Mouse (Mus musculus) stomach, postnatal 0 days (tissue): ENCODE results near the gene Cyth3. TPM values are rescaled to one million over a fixed set of nuclear protein-coding genes. Genes with fewer than 3 reads are reported as not detected.

Experiments
- ATAC-seq: fragments of 200-750 bp; cut with Nextera tagmentation; 2 replicates; pipeline ENCODE4 v1.8.0; 2017; ENCODE audit not compliant: low FRiP score, low TSS enrichment
- DNase-seq: peaks from one replicate; pipeline ENCODE4 v3.0.0-alpha.2; 2016; ENCODE audit warnings: low spot score
- H3K27ac ChIP-seq: fragments of 300-500 bp; sonication (generic); replicated peaks from 2 replicates; pipeline ENCODE4 v1.5.1; 2014; ENCODE audit warnings: mild to moderate bottlenecking, control low read depth
- H3K27me3 ChIP-seq: fragments of 300-500 bp; sonication (generic); 2 replicates; pipeline ENCODE4 v1.6.1; 2014; ENCODE audit warnings: low read length; ENCODE audit not compliant: control insufficient read depth, insufficient read depth
- H3K36me3 ChIP-seq: fragments of 300-500 bp; sonication (generic); 2 replicates; pipeline ENCODE4 v1.6.1; 2014; ENCODE audit warnings: low read length, mixed read lengths; ENCODE audit not compliant: control insufficient read depth, insufficient read depth
- H3K4me1 ChIP-seq: fragments of 300-500 bp; sonication (generic); replicated peaks from 2 replicates; pipeline ENCODE4 v1.6.1; 2014; ENCODE audit warnings: antibody characterized with exemption; ENCODE audit not compliant: control insufficient read depth, insufficient read depth
- H3K4me2 ChIP-seq: fragments of 300-500 bp; sonication (generic); replicated peaks from 2 replicates; pipeline ENCODE4 v1.6.1; 2014; ENCODE audit warnings: low read depth, mild to moderate bottlenecking, control low read depth, moderate library complexity
- H3K4me3 ChIP-seq: fragments of 300-500 bp; sonication (generic); 2 replicates; pipeline ENCODE4 v1.5.1; 2014; ENCODE audit warnings: low read depth, low read length, control low read depth
- H3K9ac ChIP-seq: fragments of 300-500 bp; sonication (generic); 2 replicates; pipeline ENCODE4 v1.6.1; 2014; ENCODE audit warnings: mild to moderate bottlenecking, low read length, control low read depth, mixed read lengths
- H3K9me3 ChIP-seq: fragments of 300-500 bp; sonication (generic); 2 replicates; pipeline ENCODE4 v1.6.1; 2016; ENCODE audit warnings: low read length; ENCODE audit not compliant: control insufficient read depth
- CTCF ChIP-seq: IDR thresholded peaks from 2 replicates; pipeline ENCODE4 v1.5.1; 2016; ENCODE audit warnings: antibody characterized with exemption, low read depth, mild to moderate bottlenecking, moderate library complexity
- EP300 ChIP-seq: optimal IDR thresholded peaks from 2 replicates; pipeline ENCODE3; 2016; ENCODE audit warnings: antibody characterized with exemption
- WGBS: fragments of 180-500 bp; shearing (Covaris S2); extraction: QIAGEN DNeasy Blood & Tissue Kit; methylation state at CpG from one replicate; pipeline ENCODE4 v1.1.7; 2014; 5-methylcytosine and 5-hydroxymethylcytosine counted together
- polyA plus RNA-seq: library from polyadenylated mRNA; unstranded; fragments of >200 nt; fragmentation: Nextera tagmentation; extraction: Ambion mirVana; gene quantifications from 2 replicates; pipeline ENCODE4 v1.2.1, GENCODE M21; 2015

The Cyth3 gene
- polyA plus RNA-seq, 1 experiment from 2014 or later, result 32.7 TPM

DNA sequence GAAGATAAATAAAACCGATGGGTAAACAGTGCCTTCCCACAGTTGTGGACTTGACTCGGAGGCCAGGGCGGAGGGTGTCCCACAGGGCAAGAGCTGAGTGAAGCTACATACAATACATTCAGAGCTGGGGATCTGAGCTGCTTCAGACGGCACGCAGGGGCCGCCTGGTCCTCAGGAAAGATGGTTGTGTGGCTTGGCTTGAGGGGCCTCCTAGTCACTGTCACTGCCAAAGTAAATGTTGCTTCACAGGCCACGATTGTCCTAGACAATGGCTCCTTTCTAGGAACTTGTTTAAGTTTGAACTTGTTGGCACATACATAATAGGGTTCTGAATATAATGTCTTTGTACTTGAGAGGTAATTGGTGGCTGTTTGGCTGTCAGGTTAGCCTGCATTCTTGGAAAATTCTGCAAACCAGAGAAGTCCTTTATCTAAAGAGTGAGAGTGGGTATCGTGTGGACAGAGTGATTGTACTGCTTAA, 62.7 kb downstream of the Cyth3 start:
- Histone ChIP-seq H3K4me1 (no peaks in the 10 kb centered on the region), H3K4me3 (no peak overlapping the region), H3K36me3 (peaks cover 11% of the 10 kb centered on the region), H3K4me2 (no peak overlapping the region), H3K9ac (no peak overlapping the region), H3K9me3 (no peaks in the 10 kb centered on the region), H3K27ac (no peak overlapping the region), H3K27me3 (no peaks in the 10 kb centered on the region)
- DNase-seq, result no peak
- ATAC-seq, result 0 out of 2 replicates have a peak, but pooled peaks have one; percentile 33
- TF ChIP-seq CTCF (no peak), EP300 (no peak)
- 66% methylated on average over 8 of the region's 8 CpGs for WGBS

DNA sequence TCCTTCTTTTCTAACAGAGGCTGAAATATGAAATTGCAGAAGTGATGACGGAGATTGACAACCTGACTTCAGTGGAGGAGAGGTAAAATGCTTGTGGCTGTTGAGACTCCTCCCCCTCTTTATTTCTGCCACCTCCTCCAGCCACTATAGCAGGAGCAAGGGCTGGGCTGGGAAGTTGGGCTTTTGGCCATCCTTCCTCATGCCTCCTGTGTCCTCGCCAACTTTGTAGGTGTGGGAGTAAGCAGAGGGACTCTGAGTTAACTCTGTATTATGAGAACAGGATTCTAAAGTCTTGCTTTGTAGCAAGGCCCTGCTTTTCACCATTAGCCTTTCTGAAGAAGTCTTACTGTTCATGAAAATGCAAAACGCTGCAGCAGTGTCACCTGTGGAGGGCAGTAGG, 64.2 kb downstream of the Cyth3 start:
- no peak for TF ChIP-seq CTCF
- no peak for TF ChIP-seq EP300
- whole genome bisulfite sequencing, result 86% methylated on average over 3 of the region's 3 CpGs
- no peak for DNase-seq

DNA sequence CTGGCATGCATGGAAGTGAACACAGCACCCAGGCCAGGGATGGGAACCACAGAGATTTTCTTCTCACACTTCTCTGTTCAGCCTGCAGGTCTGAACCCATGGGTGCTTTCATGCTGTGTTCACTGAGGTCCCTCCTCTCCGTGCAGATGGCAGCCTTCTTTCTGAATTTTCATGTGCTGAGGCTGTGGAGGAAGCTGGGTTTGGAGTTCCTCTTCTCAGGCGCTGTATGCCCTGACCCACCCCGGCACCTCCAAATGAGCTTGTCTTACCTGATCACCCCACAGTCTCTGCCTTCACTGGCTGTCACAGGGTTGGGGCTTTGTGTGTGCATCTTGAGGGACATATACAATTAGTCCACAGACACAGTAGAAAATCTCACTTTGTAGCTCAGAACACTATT, 65.3 kb downstream of the Cyth3 start:
- no peak overlapping the region for H3K27ac ChIP-seq
- H3K4me2 ChIP-seq, result no peak overlapping the region
- no peaks in the 10 kb centered on the region for H3K9me3 ChIP-seq
- DNase-seq (no peak), ATAC-seq (no peak)
- peaks cover 18% of the 10 kb centered on the region for H3K36me3 ChIP-seq
- H3K27me3 ChIP-seq, result no peaks in the 10 kb centered on the region
- no peaks in the 10 kb centered on the region for H3K4me1 ChIP-seq
- no peak for TF ChIP-seq EP300
- TF ChIP-seq CTCF, result no peak
- H3K4me3 ChIP-seq, result no peak overlapping the region
- WGBS, result 92% methylated on average over 3 of the region's 3 CpGs
- no peak overlapping the region for H3K9ac ChIP-seq

More for the DNA sequence above, 64.2 kb downstream of the Cyth3 start:
- Histone ChIP-seq H3K9me3 (no peaks in the 10 kb centered on the region), H3K36me3 (peaks cover 11% of the 10 kb centered on the region), H3K27ac (no peak overlapping the region), H3K4me2 (no peak overlapping the region), H3K9ac (no peak overlapping the region), H3K27me3 (no peaks in the 10 kb centered on the region), H3K4me1 (no peaks in the 10 kb centered on the region), H3K4me3 (no peak overlapping the region)
- ATAC-seq, result no peak

DNA sequence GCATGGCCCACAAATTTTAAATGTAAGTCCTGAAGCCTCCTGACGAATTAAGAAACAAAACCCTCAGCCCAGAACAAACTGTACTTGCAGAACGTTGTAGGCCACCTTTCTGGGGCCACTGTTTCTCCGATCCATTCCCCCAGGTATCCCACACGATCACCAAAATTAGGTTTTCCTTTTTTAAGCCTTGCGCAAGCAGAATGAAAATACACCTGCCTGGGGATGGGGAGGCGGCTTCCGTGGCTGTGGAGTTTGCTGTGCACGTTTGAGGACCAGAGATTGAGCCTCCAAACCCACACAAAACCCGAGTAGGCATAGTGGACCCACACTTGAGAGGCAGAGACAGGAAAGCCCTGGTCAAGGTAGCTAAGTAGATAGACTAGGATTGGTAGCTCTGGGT, 68.1 kb downstream of the Cyth3 start:
- no peak overlapping the region for H3K4me2 ChIP-seq
- H3K27ac ChIP-seq, result no peak overlapping the region
- peaks cover 25% of the 10 kb centered on the region for H3K36me3 ChIP-seq
- no peak overlapping the region for H3K9ac ChIP-seq
- DNase-seq, result no peak
- no peak overlapping the region for H3K4me3 ChIP-seq
- no peaks in the 10 kb centered on the region for H3K27me3 ChIP-seq
- 89% methylated on average over 9 of the region's 9 CpGs for WGBS
- no peaks in the 10 kb centered on the region for H3K4me1 ChIP-seq
- no peaks in the 10 kb centered on the region for H3K9me3 ChIP-seq
- no peak for ATAC-seq
- no peak for TF ChIP-seq EP300
- TF ChIP-seq CTCF, result no peak

DNA sequence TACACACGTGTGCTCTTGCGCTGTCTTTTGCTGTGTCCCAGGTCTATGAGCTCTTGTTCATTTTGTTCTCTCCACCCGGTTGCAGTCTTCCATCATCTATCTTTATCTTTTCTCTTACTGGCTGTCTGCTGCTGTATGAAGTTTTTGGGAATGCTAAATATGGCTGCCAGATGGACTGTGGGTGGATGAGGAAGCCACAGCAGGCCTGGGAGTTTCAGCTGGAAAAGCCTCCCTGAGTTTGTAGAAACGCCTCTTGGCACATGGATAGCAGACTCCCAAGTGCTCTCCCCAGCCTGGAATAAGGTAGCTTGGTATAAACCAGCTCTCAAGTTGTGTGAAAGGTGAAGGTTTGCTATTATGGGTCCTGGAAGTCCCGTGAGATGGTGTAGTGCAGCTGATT, 68.7 kb downstream of the Cyth3 start:
- ATAC-seq, result no peak
- H3K27me3 ChIP-seq, result no peaks in the 10 kb centered on the region
- no peak overlapping the region for H3K9ac ChIP-seq
- no peak for TF ChIP-seq CTCF
- TF ChIP-seq EP300, result no peak
- no peak overlapping the region for H3K4me2 ChIP-seq
- no peaks in the 10 kb centered on the region for H3K9me3 ChIP-seq
- H3K4me3 ChIP-seq, result no peak overlapping the region
- DNase-seq, result no peak
- peaks cover 25% of the 10 kb centered on the region for H3K36me3 ChIP-seq
- WGBS, result 88% methylated on average over 5 of the region's 5 CpGs
- no peak overlapping the region for H3K27ac ChIP-seq
- no peaks in the 10 kb centered on the region for H3K4me1 ChIP-seq

DNA sequence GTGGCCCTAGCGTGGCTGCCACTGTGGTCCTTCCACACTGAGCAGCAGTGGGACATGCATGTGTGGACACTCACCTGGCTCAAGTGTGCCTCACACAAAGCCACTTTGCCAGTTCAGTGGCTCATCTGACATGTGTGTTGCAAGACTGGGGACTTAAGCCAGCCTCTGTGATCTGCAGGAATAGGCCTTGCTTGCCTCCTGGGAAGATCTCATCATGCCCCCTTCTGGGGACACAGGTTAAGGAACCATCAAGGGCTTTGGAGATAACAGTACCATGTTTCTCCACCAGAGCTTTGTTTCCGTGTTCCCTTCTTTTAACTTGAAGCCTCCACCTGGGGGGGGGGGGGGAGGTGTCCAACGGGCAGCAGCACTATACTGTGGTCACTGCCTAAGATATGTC, 74.1 kb downstream of the Cyth3 start:
- no peak overlapping the region for H3K9ac ChIP-seq
- no peaks in the 10 kb centered on the region for H3K27me3 ChIP-seq
- H3K4me3 ChIP-seq, result no peak overlapping the region
- H3K4me2 ChIP-seq, result no peak overlapping the region
- ATAC-seq (peak; percentile 45; the same call in 1 of the 2 replicates), DNase-seq (no peak)
- WGBS, result 67% methylated on average over 3 of the region's 3 CpGs
- no peaks in the 10 kb centered on the region for H3K9me3 ChIP-seq
- TF ChIP-seq CTCF, result peak; percentile 78
- TF ChIP-seq EP300, result no peak
- H3K4me1 ChIP-seq, result no peaks in the 10 kb centered on the region
- no peak overlapping the region for H3K27ac ChIP-seq
- peaks cover 27% of the 10 kb centered on the region for H3K36me3 ChIP-seq
